Mouse (Mus musculus): ENCODE measurements around the gene Rbm20. TPM values are rescaled to one million over a fixed set of nuclear protein-coding genes. Genes with fewer than 3 reads are reported as not detected.

The Rbm20 gene
- polyA plus RNA-seq, 1 experiment = 0.22 TPM

GRCm38 (mm10) chr19:53815714-53816113 is 138.6 kb downstream of the Rbm20 start:
- Histone ChIP-seq H3K36me3 (ENCODE audit: control insufficient read depth, insufficient read depth, low read length) (no peaks in the 10 kb centered on the region), H3K4me1 (ENCODE audit: control insufficient read depth, insufficient read depth, insufficient read length) (no peaks in the 10 kb centered on the region), H3K27ac (ENCODE audit: insufficient read depth, low read length) (no peak overlapping the region), H3K4me3 (ENCODE audit: extremely low read depth, insufficient read depth, insufficient read length) (no peak overlapping the region), H3K27me3 (ENCODE audit: control insufficient read depth, insufficient read depth, low read length) (no peaks in the 10 kb centered on the region)
- DNase-seq (ENCODE audit: low read depth in 1 of 2, low spot score in 2 of 2) = no peak
- TF ChIP-seq POLR2A (IDR thresholded peaks at IDR 0.05; ENCODE audit: low read depth, low read length) (no peak), CTCF (IDR thresholded peaks at IDR 0.05; ENCODE audit: extremely low read depth, insufficient read depth, insufficient read length, insufficient replicate concordance) (no peak)
- WGBS = 89% methylated on average over 4 of the region's 4 CpGs

GRCm38 (mm10) chr19:53816242-53816641 is 139.1 kb downstream of the Rbm20 start:
- no peak for DNase-seq (ENCODE audit: low read depth in 1 of 2, low spot score in 2 of 2)
- TF ChIP-seq POLR2A (IDR thresholded peaks at IDR 0.05; ENCODE audit: low read depth, low read length) (no peak), CTCF (IDR thresholded peaks at IDR 0.05; ENCODE audit: extremely low read depth, insufficient read depth, insufficient read length, insufficient replicate concordance) (no peak)
- H3K27me3 ChIP-seq (ENCODE audit: control insufficient read depth, insufficient read depth, low read length) = no peaks in the 10 kb centered on the region
- H3K4me1 ChIP-seq (ENCODE audit: control insufficient read depth, insufficient read depth, insufficient read length) = no peaks in the 10 kb centered on the region
- H3K27ac ChIP-seq (ENCODE audit: insufficient read depth, low read length) = no peak overlapping the region
- WGBS = 76% methylated on average over 11 of the region's 11 CpGs
- H3K4me3 ChIP-seq (ENCODE audit: extremely low read depth, insufficient read depth, insufficient read length) = no peak overlapping the region
- no peaks in the 10 kb centered on the region for H3K36me3 ChIP-seq (ENCODE audit: control insufficient read depth, insufficient read depth, low read length)

- TF ChIP-seq POLR2A (IDR thresholded peaks at IDR 0.05; ENCODE audit: low read depth, low read length) = no peak
- TF ChIP-seq CTCF (IDR thresholded peaks at IDR 0.05; ENCODE audit: extremely low read depth, insufficient read depth, insufficient read length, insufficient replicate concordance) = no peak
- no peak overlapping the region for H3K27ac ChIP-seq (ENCODE audit: insufficient read depth, low read length)
- H3K36me3 ChIP-seq (ENCODE audit: control insufficient read depth, insufficient read depth, low read length) = no peaks in the 10 kb centered on the region
- WGBS = 51% methylated on average over 6 of the region's 6 CpGs
- no peaks in the 10 kb centered on the region for H3K4me1 ChIP-seq (ENCODE audit: control insufficient read depth, insufficient read depth, insufficient read length)
- H3K27me3 ChIP-seq (ENCODE audit: control insufficient read depth, insufficient read depth, low read length) = no peaks in the 10 kb centered on the region
- no peak overlapping the region for H3K4me3 ChIP-seq (ENCODE audit: extremely low read depth, insufficient read depth, insufficient read length)
- no peak for DNase-seq (ENCODE audit: low read depth in 1 of 2, low spot score in 2 of 2)
Measured at GRCm38 (mm10) chr19:53819299-53819698, 142.2 kb downstream of the Rbm20 start.

- Histone ChIP-seq H3K27ac (ENCODE audit: insufficient read depth, low read length) (no peak overlapping the region), H3K4me1 (ENCODE audit: control insufficient read depth, insufficient read depth, insufficient read length) (no peaks in the 10 kb centered on the region), H3K36me3 (ENCODE audit: control insufficient read depth, insufficient read depth, low read length) (no peaks in the 10 kb centered on the region), H3K4me3 (ENCODE audit: extremely low read depth, insufficient read depth, insufficient read length) (no peak overlapping the region), H3K27me3 (ENCODE audit: control insufficient read depth, insufficient read depth, low read length) (no peaks in the 10 kb centered on the region)
- TF ChIP-seq CTCF (IDR thresholded peaks at IDR 0.05; ENCODE audit: extremely low read depth, insufficient read depth, insufficient read length, insufficient replicate concordance) = no peak
- TF ChIP-seq POLR2A (IDR thresholded peaks at IDR 0.05; ENCODE audit: low read depth, low read length) = no peak
- WGBS = 89% methylated on average over 13 of the region's 13 CpGs
- no peak for DNase-seq (ENCODE audit: low read depth in 1 of 2, low spot score in 2 of 2)
Measured at GRCm38 (mm10) chr19:53821241-53822120, 144.4 kb downstream of the Rbm20 start.

- no peak for TF ChIP-seq CTCF (IDR thresholded peaks at IDR 0.05; ENCODE audit: extremely low read depth, insufficient read depth, insufficient read length, insufficient replicate concordance)
- TF ChIP-seq POLR2A (IDR thresholded peaks at IDR 0.05; ENCODE audit: low read depth, low read length) = no peak
- Histone ChIP-seq H3K36me3 (ENCODE audit: control insufficient read depth, insufficient read depth, low read length) (no peaks in the 10 kb centered on the region), H3K27ac (ENCODE audit: insufficient read depth, low read length) (no peak overlapping the region), H3K4me3 (ENCODE audit: extremely low read depth, insufficient read depth, insufficient read length) (no peak overlapping the region), H3K4me1 (ENCODE audit: control insufficient read depth, insufficient read depth, insufficient read length) (no peaks in the 10 kb centered on the region), H3K27me3 (ENCODE audit: control insufficient read depth, insufficient read depth, low read length) (no peaks in the 10 kb centered on the region)
- DNase-seq (ENCODE audit: low read depth in 1 of 2, low spot score in 2 of 2) = no peak
- WGBS = 80% methylated on average over 6 of the region's 6 CpGs
Measured at GRCm38 (mm10) chr19:53823847-53824246, 146.7 kb downstream of the Rbm20 start.

- Histone ChIP-seq H3K4me1 (ENCODE audit: control insufficient read depth, insufficient read depth, insufficient read length) (no peaks in the 10 kb centered on the region), H3K4me3 (ENCODE audit: extremely low read depth, insufficient read depth, insufficient read length) (peak overlapping the region; percentile 58), H3K27ac (ENCODE audit: insufficient read depth, low read length) (no peak overlapping the region; the same call in 1 of the 2 replicates), H3K27me3 (ENCODE audit: control insufficient read depth, insufficient read depth, low read length) (no peaks in the 10 kb centered on the region), H3K36me3 (ENCODE audit: control insufficient read depth, insufficient read depth, low read length) (no peaks in the 10 kb centered on the region)
- peak; percentile 34 to 50 for DNase-seq (ENCODE audit: low read depth in 1 of 2, low spot score in 2 of 2)
- no peak for TF ChIP-seq CTCF (IDR thresholded peaks at IDR 0.05; ENCODE audit: extremely low read depth, insufficient read depth, insufficient read length, insufficient replicate concordance)
- 72% methylated on average over 21 of the region's 21 CpGs for WGBS
Measured at GRCm38 (mm10) chr19:53824872-53825680, 148.0 kb downstream of the Rbm20 start.
